Mouse (Mus musculus): ENCODE results near the gene Coro1b. TPM values are rescaled to one million over a fixed set of nuclear protein-coding genes. Genes with fewer than 3 reads are reported as not detected.
A peak's percentile ranks its signal among the peaks of the same experiment; 100 is the strongest.
"Not testable (repeated sequence)": the region's sequence is repeated elsewhere in the genome, so short reads cannot be mapped to it uniquely, and the experiment has no call there.

The Coro1b gene
- polyA plus RNA-seq, 1 experiment from 2014 or later: 109 TPM

GRCm38 (mm10) chr19:4131768-4132167, 16.7 kb upstream of the Coro1b start:
- peaks cover 13% of the 10 kb centered on the region for H3K36me3 ChIP-seq (ENCODE audit: control insufficient read depth, insufficient read depth, low read length)
- no peaks in the 10 kb centered on the region for H3K9me3 ChIP-seq (replicated peaks; ENCODE audit: control insufficient read depth, low read length)
- no peak overlapping the region for H3K27ac ChIP-seq (ENCODE audit: low read depth, low read length)
- peaks cover 11% of the 10 kb centered on the region for H3K4me1 ChIP-seq (ENCODE audit: control insufficient read depth, insufficient read depth, low read length)
- no peak overlapping the region for H3K4me3 ChIP-seq (ENCODE audit: low read depth, low read length)
- 80% methylated on average over 2 of the region's 2 CpGs for WGBS (ENCODE audit: insufficient replicate concordance)
- H3K27me3 ChIP-seq (ENCODE audit: control insufficient read depth, insufficient read depth, low read length): no peaks in the 10 kb centered on the region
- no peak overlapping the region for H3K4me2 ChIP-seq
- no peak for ATAC-seq (replicated peaks; ENCODE audit: insufficient number of reproducible peaks, low FRiP score, low TSS enrichment)
- no peak overlapping the region for H3K9ac ChIP-seq (ENCODE audit: low read depth, low read length)

- no peak overlapping the region for H3K9ac ChIP-seq (ENCODE audit: low read depth, low read length)
- no peak for ATAC-seq (replicated peaks; ENCODE audit: insufficient number of reproducible peaks, low FRiP score, low TSS enrichment)
- H3K4me3 ChIP-seq (ENCODE audit: low read depth, low read length): no peak overlapping the region
- H3K4me2 ChIP-seq: no peak overlapping the region
- no peak overlapping the region for H3K27ac ChIP-seq (ENCODE audit: low read depth, low read length)
- no peaks in the 10 kb centered on the region for H3K27me3 ChIP-seq (ENCODE audit: control insufficient read depth, insufficient read depth, low read length)
- WGBS (ENCODE audit: insufficient replicate concordance): 79% methylated on average over 4 of the region's 4 CpGs
- H3K36me3 ChIP-seq (ENCODE audit: control insufficient read depth, insufficient read depth, low read length): peaks cover 10% of the 10 kb centered on the region
- H3K4me1 ChIP-seq (ENCODE audit: control insufficient read depth, insufficient read depth, low read length): peaks cover 5% of the 10 kb centered on the region; the same call in 1 of the 2 replicates
- no peaks in the 10 kb centered on the region for H3K9me3 ChIP-seq (replicated peaks; ENCODE audit: control insufficient read depth, low read length)
These were observed 14.1 kb upstream of the Coro1b start for GRCm38 (mm10) chr19:4134354-4134753.

- not testable (repeated sequence) for H3K4me2 ChIP-seq; H3K9me3 ChIP-seq (replicated peaks; ENCODE audit: control insufficient read depth, low read length); H3K4me3 ChIP-seq (ENCODE audit: low read depth, low read length); H3K27me3 ChIP-seq (ENCODE audit: control insufficient read depth, insufficient read depth, low read length); H3K27ac ChIP-seq (ENCODE audit: low read depth, low read length); H3K36me3 ChIP-seq (ENCODE audit: control insufficient read depth, insufficient read depth, low read length); H3K4me1 ChIP-seq (ENCODE audit: control insufficient read depth, insufficient read depth, low read length); H3K9ac ChIP-seq (ENCODE audit: low read depth, low read length); ATAC-seq (replicated peaks; ENCODE audit: insufficient number of reproducible peaks, low FRiP score, low TSS enrichment)
- 75% methylated on average over 6 of the region's 6 CpGs for WGBS (ENCODE audit: insufficient replicate concordance)
These were observed 13.0 kb upstream of the Coro1b start for GRCm38 (mm10) chr19:4135229-4135962.

- not testable (repeated sequence) for H3K36me3 ChIP-seq (ENCODE audit: control insufficient read depth, insufficient read depth, low read length); H3K4me3 ChIP-seq (ENCODE audit: low read depth, low read length); H3K9ac ChIP-seq (ENCODE audit: low read depth, low read length); H3K4me1 ChIP-seq (ENCODE audit: control insufficient read depth, insufficient read depth, low read length); H3K4me2 ChIP-seq; H3K9me3 ChIP-seq (replicated peaks; ENCODE audit: control insufficient read depth, low read length); H3K27ac ChIP-seq (ENCODE audit: low read depth, low read length); H3K27me3 ChIP-seq (ENCODE audit: control insufficient read depth, insufficient read depth, low read length)
- peak; percentile 46; the same call in 1 of the 2 replicates for ATAC-seq (replicated peaks; ENCODE audit: insufficient number of reproducible peaks, low FRiP score, low TSS enrichment)
- WGBS (ENCODE audit: insufficient replicate concordance): 18% methylated on average over 8 of the region's 8 CpGs
These were observed 12.5 kb upstream of the Coro1b start for GRCm38 (mm10) chr19:4135963-4136345.

GRCm38 (mm10) chr19:4136463-4136862, 12.0 kb upstream of the Coro1b start:
- no peaks in the 10 kb centered on the region for H3K9me3 ChIP-seq (replicated peaks; ENCODE audit: control insufficient read depth, low read length)
- no peaks in the 10 kb centered on the region for H3K4me1 ChIP-seq (ENCODE audit: control insufficient read depth, insufficient read depth, low read length)
- no peak for ATAC-seq (replicated peaks; ENCODE audit: insufficient number of reproducible peaks, low FRiP score, low TSS enrichment)
- no peak overlapping the region for H3K4me3 ChIP-seq (ENCODE audit: low read depth, low read length)
- H3K9ac ChIP-seq (ENCODE audit: low read depth, low read length): no peak overlapping the region
- H3K4me2 ChIP-seq: no peak overlapping the region
- H3K36me3 ChIP-seq (ENCODE audit: control insufficient read depth, insufficient read depth, low read length): peaks cover 10% of the 10 kb centered on the region
- no peaks in the 10 kb centered on the region for H3K27me3 ChIP-seq (ENCODE audit: control insufficient read depth, insufficient read depth, low read length)
- 76% methylated on average over 5 of the region's 5 CpGs for WGBS (ENCODE audit: insufficient replicate concordance)
- H3K27ac ChIP-seq (ENCODE audit: low read depth, low read length): no peak overlapping the region

- H3K36me3 ChIP-seq (ENCODE audit: control insufficient read depth, insufficient read depth, low read length): no peaks in the 10 kb centered on the region; the same call in 1 of the 2 replicates
- no peak for ATAC-seq (replicated peaks; ENCODE audit: insufficient number of reproducible peaks, low FRiP score, low TSS enrichment)
- no peak overlapping the region for H3K4me2 ChIP-seq
- H3K9ac ChIP-seq (ENCODE audit: low read depth, low read length): no peak overlapping the region
- H3K4me3 ChIP-seq (ENCODE audit: low read depth, low read length): no peak overlapping the region
- no peaks in the 10 kb centered on the region for H3K4me1 ChIP-seq (ENCODE audit: control insufficient read depth, insufficient read depth, low read length)
- H3K27ac ChIP-seq (ENCODE audit: low read depth, low read length): no peak overlapping the region
- no peaks in the 10 kb centered on the region for H3K9me3 ChIP-seq (replicated peaks; ENCODE audit: control insufficient read depth, low read length)
- WGBS (ENCODE audit: insufficient replicate concordance): 80% methylated on average over 5 of the region's 5 CpGs
- H3K27me3 ChIP-seq (ENCODE audit: control insufficient read depth, insufficient read depth, low read length): no peaks in the 10 kb centered on the region
These were observed 10.5 kb upstream of the Coro1b start for GRCm38 (mm10) chr19:4137913-4138312.

- Histone ChIP-seq H3K27ac (ENCODE audit: low read depth, low read length) (no peak within 1 kb of the TSS), H3K36me3 (ENCODE audit: control insufficient read depth, insufficient read depth, low read length) (no peaks in the 10 kb centered on the region), H3K9me3 (replicated peaks; ENCODE audit: control insufficient read depth, low read length) (no peaks in the 10 kb centered on the region), H3K9ac (ENCODE audit: low read depth, low read length) (no peak within 1 kb of the TSS; the same call in 1 of the 2 replicates), H3K4me2 (no peak within 1 kb of the TSS), H3K4me3 (ENCODE audit: low read depth, low read length) (no peak within 1 kb of the TSS), H3K4me1 (ENCODE audit: control insufficient read depth, insufficient read depth, low read length) (no peaks in the 10 kb centered on the region), H3K27me3 (ENCODE audit: control insufficient read depth, insufficient read depth, low read length) (no peaks in the 10 kb centered on the region)
- WGBS (ENCODE audit: insufficient replicate concordance): 74% methylated on average over 2 of the region's 2 CpGs
- no peak for ATAC-seq (replicated peaks; ENCODE audit: insufficient number of reproducible peaks, low FRiP score, low TSS enrichment)
These were observed 9.0 kb upstream of the Coro1b start, which contains the start of gene Gpr152 for GRCm38 (mm10) chr19:4139446-4139845. Gene Gpr152 (plus strand): TSS chr19:4139787.

GRCm38 (mm10) chr19:4140147-4140546, 8.3 kb upstream of the Coro1b start:
- 72% methylated on average over 6 of the region's 6 CpGs for WGBS (ENCODE audit: insufficient replicate concordance)

More at GRCm38 (mm10) chr19:4140147-4140546, 8.3 kb upstream of the Coro1b start:
- Histone ChIP-seq H3K9ac (ENCODE audit: low read depth, low read length) (no peak overlapping the region; the same call in 1 of the 2 replicates), H3K27ac (ENCODE audit: low read depth, low read length) (no peak overlapping the region), H3K4me1 (ENCODE audit: control insufficient read depth, insufficient read depth, low read length) (no peaks in the 10 kb centered on the region), H3K36me3 (ENCODE audit: control insufficient read depth, insufficient read depth, low read length) (no peaks in the 10 kb centered on the region), H3K4me2 (no peak overlapping the region), H3K27me3 (ENCODE audit: control insufficient read depth, insufficient read depth, low read length) (no peaks in the 10 kb centered on the region), H3K4me3 (ENCODE audit: low read depth, low read length) (no peak overlapping the region), H3K9me3 (replicated peaks; ENCODE audit: control insufficient read depth, low read length) (no peaks in the 10 kb centered on the region)
- ATAC-seq (replicated peaks; ENCODE audit: insufficient number of reproducible peaks, low FRiP score, low TSS enrichment): no peak
